Mouse (Mus musculus) heart, postnatal 14 days (tissue): ENCODE results near the gene Ercc6. TPM values are rescaled to one million over a fixed set of nuclear protein-coding genes. Genes with fewer than 3 reads are reported as not detected.

Source experiments
- DNase-seq, 2 experiments: peaks; one replicate each; pipeline ENCODE4 v3.0.0; 2021 to 2022
- intact Hi-C: fragments of 180-260 bp; cut with DNase I; formaldehyde crosslinking; loops from one replicate; pipeline ENCODE4 v1.15.1; 2025
- long read RNA-seq, 2 experiments: library from polyadenylated mRNA; stranded (forward); transcript quantifications; one replicate each; pipeline ENCODE4 v2.0.0; 2021
- total RNA-seq, 2 experiments: library from RNA; stranded (reverse); gene quantifications; 2 replicates each; pipeline ENCODE4 v1.2.3; 2021

The Ercc6 gene
- total RNA-seq, result 1 to 10 TPM; 6.0 to 6.1 TPM
- long read RNA-seq, experiment 1, result 0 reads
- long read RNA-seq, experiment 2, partial matches to known transcripts, result 1 of 3 reads
- long read RNA-seq, experiment 2, other reads (novel, unspliced or antisense), result 2 of 3 reads

DNA sequence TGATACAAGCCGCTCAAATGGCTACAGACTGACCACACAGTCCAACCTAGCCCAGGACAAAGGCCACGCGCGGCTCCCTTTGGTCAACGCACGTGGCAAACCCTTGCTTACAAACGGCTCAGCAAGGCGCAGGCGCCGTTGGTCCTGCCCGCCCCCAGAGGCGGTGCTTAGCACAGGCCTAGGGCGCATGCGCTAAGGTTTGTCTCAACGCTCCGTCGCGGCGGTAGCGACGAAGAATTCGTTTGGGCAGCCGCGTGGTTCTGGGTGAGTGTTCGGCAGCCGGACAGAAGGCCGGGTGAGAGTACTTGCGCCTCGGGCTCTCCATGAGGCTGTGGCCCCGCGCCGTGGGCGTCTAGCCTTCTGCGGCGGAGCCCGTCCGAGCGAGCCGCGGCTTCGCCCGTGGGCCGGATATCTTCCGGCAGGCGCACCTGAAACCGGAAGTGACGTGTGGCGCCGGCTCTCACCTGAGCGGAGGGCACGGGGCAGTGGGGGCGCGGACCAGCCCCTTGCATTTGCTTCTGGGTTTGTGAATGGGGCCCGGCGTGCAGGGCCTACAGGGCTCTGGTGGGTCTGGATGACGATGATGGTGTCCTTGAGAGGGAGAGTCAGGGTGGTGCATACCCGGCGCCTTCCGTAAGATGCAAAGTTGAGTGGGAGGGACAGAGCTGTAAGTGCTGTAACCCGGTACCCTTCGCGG is at the start of gene Ercc6:
TSS of gene Ercc6 (plus strand) at position 186 of the 697 bp plus-strand sequence.
- intact Hi-C loops, result no loop called here
- peak; percentile 94 to 97 for DNase-seq

DNA sequence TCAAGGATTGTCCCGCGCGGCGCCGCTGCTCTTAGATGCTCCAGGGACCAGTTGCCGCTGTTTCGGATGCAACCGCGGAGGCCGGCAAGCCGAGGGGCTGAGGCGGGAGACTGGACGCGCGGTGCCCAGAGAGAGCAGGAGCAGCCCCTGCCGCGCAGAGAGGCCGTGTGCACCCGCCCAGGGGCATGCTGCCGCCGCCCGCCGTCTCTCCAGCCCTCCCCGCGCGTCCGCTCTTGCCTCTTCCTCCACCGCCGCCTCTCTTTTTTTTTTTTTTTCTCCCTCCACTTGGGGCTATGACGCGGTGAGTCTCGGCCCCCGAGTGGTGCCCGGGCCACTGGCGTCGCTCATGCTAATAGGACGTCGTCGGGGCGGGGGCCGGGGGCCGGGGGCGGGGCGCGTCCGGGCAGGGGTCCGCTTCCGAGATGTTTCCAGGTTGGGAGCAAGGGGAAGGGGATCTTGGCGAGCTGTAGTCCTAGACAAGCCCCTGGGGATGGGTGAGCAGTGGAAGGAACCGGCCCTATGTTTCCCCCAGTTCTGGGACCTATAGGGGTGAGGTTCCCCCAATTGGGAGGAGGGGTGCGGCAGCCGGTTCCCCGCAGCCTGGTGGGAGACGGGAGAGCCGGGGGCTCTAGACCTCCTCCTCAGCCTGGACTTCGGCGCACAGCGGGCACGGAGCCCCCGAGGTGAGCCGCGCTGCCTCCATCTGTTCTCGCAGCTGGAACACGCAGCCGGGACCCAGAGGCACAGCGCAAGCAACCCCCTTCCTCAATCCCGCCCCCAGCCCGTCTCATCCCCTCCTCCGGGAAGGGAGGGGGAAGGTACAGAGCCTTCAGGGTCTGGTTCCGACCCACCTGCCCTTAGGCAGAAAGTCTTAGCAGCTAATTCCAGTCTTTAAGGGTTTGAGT is 48.5 kb upstream of the Ercc6 start, which contains the start of gene Slc18a3:
TSS of gene Slc18a3 (minus strand) at position 250 of the 905 bp plus-strand sequence.
- intact Hi-C loops, result no loop called here
- no peak for DNase-seq

DNA sequence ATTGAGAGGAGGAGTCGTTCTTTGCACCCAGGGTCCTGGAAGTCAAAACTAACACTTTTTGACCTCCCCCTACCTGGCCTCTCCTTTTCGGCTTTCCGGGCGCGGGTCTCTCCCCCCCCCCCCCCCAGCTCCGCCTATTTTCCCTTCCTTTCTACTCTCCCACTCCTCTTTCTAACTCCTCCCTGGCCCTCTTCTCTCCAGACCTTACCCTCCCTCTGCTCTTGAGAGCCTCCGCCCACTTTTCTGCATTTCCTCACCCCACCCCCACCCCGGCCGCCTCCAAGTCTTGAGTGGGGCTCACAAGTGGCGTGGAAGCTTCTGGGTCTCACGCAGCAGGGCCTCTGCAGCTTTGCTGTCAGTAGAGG is 47.8 kb upstream of the Ercc6 start:
- no peak for DNase-seq
- intact Hi-C loops, result no loop called here

DNA sequence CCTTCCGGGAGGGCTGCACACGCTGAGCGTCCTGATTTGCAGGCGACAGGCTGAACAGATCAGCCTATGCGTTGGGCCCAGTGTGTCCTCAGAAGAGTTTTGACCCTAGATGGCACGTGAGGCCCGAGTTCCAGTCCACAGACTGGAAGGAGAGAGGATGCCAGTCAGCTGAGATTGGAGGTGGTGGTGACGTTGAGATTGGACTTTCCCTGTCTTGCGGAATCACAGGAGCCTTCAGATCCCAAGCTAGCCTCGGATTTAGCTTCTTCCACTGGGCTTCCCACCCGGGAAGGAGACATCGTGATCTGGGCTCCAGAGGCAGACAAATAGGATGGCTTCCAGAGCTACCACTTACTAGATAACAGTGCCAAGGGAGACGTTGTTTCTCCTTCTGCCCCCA is 47.4 kb upstream of the Ercc6 start, which contains the start of gene Chat:
TSS of gene Chat (minus strand) at position 101 of the 400 bp plus-strand sequence.
- intact Hi-C loops, result no loop called here
- no peak for DNase-seq

DNA sequence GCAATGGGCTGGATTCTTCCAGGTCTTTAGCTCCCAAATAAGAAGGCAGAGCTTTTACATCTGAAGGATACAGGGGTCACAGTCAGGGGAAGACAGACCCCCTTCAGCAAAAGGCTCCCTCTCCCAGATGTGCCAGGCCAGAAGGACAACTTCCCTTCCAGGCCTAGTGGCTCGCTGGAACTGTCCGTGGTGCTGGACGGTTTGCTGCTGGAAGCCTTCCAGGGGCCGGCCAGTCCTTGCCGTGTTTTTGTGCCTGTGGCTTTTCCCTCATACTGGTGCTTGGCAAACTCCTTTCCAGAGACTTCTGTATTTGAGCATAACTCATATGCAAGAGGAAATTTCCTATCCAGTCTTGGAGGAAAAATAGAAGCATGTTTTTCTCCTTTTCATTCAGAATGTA is 45.7 kb upstream of the Ercc6 start:
- DNase-seq, result peak; percentile 72 to 82
- intact Hi-C loops, result no loop called here

DNA sequence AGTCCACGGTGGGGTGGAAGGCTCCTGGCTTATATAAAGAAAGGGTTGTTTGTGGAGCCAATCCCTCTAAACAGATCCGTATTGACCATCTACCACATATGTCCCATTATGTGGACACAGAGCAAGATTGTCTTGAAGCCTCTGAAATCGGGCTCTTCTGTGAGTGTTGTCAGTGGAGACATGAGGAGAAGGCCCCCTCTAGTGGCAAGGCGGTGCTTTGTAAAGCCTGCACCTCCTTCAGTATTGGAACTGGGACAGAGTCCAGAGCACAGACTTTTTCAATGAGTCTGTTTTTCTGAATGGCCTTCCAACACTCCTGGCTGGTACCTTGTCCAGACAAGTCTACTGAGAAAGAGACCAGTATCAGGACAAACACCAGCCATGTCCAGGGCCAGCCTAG is 40.3 kb upstream of the Ercc6 start:
- peak; percentile 41 to 63 for DNase-seq
- intact Hi-C loops, result loop anchor here (2.0 to 10.0 kb wide), 2 partner anchors 158 to 244 kb away; no protein-coding TSS in a partner anchor

DNA sequence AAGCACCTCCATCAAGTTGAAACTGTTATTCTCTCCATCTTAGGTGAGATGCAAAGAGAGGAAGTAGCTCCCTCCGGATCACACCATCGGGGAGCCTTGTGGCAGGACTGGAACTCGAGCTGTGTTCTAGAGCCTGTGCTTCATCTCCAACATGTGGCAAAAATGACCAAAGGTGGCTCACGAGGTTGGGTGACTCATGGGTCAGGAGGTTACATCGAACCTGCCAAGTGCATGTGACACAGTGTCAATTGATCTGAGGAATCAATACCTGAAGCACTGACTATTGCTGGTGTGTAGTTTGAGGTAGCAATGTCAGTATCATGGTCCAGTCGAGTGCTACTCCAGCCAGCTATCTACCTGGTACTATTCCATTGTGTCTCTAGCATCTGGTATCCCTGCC is 36.8 kb upstream of the Ercc6 start:
- intact Hi-C loops, result loop anchor here (10.0 kb wide), 1 partner anchor 162 kb away; no protein-coding TSS in a partner anchor
- no peak for DNase-seq

DNA sequence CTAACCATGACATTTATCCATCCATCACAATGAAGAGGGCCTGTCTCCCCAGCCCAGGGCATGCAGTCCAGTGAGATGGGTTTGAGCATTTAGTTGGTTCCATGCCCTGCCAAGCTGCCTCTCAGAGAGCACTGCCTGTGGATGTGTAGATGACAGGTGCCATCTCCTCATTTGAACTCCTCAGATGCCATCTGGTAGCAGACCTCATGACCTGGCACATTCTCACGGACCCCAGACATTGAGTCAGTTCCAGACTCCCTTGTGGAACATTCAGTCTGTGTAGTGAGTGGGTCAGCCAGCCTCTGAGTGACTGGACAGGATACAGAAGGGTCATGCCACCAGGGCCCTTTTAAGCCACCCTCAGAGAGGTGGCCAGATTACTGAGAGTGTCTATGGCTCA is 35.7 kb upstream of the Ercc6 start:
- no peak for DNase-seq
- intact Hi-C loops, result loop anchor here (10.0 kb wide), 1 partner anchor 163 kb away; no protein-coding TSS in a partner anchor

DNA sequence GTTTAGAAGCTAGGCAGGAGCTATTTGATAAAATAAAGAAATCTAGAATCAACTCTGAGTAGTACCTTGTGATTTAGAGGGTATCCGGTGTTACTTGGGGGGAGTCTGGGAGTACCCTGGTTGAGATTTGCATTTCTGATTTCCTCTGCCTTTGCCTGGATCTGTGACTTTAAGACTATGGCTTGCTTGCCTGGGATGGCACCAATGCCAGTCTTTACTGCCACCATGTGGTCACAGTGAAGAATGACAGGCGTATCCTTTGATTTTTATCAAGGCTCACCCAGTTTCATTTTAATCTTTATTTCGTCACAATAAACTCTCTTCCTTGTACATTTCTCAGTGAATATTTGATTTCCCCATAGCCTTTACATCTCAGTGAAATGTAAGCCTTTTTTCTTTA is 31.3 kb upstream of the Ercc6 start:
- peak in 1 of 2 experiments; percentile 23 for DNase-seq
- intact Hi-C loops, result loop anchor here (2.0 kb wide), 1 partner anchor 255 kb away; no protein-coding TSS in a partner anchor

DNA sequence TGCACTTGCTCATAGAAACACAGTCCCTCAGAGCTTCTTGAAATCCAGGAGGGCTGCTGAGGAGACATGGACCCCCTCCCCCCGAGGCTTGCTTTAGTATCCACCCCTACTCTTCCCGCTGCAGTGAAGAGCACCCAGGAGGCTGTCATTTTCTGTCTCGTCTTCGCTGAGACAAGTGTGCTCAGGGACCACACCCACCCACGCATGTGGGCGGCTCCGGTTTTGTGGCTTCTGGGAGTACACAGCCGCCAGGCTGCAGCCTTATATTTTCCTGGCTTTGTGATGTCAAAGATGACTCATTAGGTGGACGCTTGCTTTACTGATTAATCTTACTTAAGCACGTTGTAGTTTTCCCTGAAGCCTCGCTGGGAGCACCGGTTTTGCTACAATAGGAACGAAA is 20.8 kb upstream of the Ercc6 start:
- intact Hi-C loops, result no loop called here
- DNase-seq, result no peak

DNA sequence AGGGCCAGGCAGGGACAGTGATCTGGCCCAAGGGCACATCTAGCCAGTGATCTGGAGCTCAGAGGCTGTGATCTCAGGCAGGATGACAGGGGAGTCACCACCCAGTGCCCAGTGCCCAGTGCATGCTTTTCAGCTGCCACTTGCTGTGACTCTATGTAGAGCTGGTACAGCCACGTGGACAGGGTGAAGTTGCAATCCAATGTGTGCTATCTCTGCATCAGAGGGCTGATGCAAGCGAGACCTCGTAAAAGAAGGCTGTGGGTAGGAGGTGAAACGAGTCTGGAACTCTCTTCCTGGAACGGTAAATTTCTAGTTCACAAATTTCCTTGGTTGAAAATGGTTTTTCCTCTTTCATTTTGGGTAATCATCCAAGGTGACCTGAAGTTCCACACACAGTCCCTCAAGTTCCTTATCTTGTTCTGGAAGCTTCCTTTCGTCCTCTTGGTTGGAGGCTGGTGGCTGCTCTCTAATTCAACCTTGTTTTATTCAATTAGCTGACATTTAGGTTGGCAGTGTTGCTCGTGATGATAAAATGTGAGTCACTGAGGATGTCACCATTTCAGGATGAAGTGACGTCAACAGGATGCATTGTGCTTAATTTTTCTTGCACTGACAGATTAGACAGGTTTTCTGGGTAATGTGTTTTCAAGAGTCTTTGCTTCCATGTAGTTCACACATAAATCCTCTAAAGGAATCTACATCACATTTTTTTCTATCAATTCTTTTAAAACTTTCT is 17.0 kb upstream of the Ercc6 start:
- intact Hi-C loops, result no loop called here
- no peak for DNase-seq

DNA sequence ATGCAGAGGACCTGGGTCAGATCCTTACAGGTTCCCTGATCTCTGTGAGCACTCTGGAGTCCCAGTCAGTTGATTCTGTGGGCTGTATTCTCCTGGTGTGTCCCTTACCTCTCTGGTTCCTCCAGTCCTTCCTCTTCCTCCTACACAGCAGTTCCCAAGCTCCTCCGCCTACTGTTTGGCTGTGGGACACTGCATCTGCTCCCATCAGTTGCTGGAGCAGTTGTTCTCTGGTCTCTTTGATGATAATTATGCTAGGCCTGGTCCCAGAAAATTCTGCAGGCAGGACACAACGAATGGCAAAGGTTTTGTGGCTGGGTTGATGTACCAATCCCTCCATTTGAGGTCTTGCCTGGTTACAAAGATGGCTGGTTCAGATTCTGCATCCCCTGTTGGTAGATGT is 12.0 kb upstream of the Ercc6 start:
- no peak for DNase-seq
- intact Hi-C loops, result no loop called here

DNA sequence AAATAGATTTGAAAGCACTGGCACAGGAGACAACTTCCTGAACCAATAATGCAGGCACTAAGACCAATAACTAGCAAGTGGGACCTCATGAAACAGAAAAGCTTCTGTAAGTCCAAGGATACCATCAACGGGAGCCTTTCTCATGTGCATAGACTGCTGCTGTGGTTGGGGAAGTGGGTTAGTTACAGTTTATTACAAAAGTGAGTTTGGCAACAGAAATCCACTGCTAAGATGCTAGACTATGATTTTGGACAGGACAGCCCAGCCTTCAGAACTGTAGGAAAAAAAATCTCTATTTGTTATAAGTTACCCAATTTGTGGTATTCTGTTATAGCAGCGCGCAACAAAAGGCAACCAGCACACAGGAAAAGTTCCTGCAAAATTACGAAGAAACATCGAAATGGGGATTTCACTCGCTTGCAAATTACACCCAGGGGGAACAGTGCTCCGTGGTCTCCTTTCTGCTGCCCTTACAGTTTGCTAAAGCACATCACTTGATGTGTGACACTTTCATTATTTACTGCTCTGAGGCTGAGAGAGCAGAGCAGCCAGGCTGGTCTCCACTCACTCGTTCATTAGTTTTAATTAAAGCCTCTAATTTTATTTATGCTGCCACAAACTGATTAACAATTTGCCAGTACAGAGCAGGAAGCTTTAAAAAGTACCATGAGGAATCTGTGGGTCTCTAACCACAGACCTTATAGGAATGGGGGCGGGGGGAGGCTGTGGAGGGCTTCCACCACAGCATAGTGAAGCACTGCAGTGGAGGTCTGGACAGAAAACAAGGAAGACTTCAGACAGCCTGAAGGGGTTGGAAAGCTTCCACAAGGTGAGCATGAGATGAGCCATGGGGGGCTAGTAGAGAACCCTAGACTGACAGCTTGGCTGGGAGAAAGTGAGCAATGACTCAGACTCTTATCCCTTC is 10.3 kb upstream of the Ercc6 start:
- DNase-seq, result no peak

DNA sequence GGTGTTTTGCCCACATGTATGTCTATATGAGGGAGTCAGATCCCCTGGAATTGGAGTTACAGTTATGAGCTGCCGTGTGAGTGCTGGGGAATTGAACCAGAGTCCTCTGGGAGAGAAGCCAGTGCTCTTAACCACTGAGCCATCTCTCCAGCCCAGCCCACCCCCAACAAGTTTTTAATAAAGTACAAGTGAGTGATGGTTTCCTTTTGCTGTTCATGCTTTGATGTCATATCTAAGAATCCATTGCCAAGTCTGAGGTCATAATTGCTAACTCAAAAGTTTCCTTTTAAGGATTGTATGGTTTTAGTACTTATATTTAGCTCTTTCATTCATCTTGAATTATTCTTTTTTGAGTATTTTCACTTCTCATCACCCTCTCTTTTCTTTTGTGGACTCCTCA is 9.4 kb upstream of the Ercc6 start:
- no peak for DNase-seq
- intact Hi-C loops, result no loop called here

More for the DNA sequence above, 10.3 kb upstream of the Ercc6 start:
- intact Hi-C loops, result no loop called here

DNA sequence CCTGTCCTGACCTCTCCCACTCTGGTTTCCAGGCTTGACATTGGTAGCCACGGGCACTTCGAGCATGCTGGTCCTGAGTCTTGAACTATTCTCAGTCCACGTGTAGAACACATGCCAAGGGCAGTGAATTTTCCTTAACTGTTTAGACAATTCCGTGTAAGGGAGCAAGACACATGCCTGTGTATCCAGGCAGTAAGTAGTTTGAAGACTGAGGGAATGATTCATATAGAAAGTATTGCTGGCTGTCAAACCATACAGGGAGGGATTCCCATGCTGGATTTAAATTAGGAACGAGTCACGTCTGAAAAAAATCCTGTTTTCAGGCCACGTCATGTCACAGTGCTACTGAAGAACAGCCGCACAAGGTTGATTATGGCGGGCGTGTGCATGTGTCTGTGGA is 7.0 kb upstream of the Ercc6 start:
- intact Hi-C loops, result no loop called here
- no peak for DNase-seq

DNA sequence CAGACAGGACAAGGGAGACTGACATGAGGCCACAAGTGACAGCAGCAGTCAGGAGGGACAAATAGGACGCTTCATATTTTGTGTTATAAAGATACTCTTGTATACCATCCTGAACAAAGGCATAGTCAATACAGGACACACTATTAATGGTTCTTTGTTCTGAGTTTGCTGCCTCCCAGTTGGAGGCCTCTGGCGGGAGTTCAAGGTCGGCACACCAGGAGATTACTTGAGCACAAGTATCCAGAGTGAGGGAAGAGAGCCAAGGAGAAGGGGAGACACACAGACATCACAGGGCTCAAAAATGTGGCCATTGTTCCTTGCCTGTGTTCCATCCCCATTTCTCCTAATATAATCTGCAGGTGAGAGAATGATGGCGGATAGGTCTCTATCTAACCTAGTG is 6.1 kb upstream of the Ercc6 start:
- intact Hi-C loops, result no loop called here
- DNase-seq, result no peak

DNA sequence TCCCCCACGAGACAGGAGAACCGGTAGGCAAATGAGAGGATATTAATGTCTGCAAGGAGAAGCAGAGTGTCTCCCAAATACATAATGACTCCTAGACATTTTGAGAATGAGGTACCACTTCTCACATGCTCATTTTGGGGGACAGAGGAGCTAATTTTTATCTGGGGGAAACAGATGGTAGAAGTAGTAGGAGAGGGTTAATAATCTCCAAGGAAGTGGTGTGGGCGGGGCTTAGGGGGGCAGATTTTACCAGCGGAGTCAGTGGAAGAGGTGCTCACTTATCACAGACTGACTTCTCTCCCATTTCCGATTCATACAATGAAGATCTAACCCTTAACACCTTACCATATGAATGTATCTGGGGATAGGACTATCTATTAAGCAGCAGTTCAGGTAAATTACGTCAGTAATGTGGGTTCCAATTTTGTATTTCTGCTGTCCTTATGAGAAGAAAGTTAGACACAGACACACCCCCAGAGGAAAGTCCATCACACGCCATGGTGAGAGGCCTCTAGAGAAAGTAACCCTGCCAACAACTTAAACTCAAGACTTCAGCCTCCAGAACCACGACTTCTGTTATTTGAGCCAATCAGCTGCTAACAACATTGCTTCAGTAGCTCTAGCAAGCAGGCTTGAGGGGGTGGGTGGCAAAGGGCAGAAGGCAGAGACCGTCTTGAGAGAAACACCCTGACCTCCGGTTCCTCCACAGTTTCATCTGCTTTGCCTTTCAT is 5.1 kb upstream of the Ercc6 start:
- no peak for DNase-seq
- intact Hi-C loops, result no loop called here

DNA sequence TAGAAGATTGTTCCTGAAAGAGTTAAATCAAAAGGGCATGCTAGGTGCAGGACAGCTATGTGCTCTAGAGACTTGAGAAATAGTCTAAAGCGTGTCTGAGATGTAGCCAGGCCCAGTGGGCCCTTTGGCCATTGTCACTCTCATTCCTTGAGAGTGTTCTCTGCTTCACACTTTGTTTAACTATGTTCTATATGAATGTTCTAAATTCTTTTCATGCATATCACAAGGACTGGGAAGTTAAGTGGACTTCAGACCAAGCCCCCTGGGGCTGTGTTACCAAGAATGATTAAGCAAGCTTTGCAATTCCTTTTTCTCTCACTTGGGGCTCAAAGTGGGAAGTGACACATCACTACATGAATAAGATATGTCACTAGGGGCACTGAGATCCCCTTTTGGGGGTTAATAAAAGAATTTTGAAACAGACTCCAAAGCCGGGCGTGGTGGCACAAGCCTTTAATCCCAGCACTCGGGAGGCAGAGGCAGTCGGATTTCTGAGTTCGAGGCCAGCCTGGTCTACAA is 3.8 kb upstream of the Ercc6 start:
- DNase-seq, result no peak
- intact Hi-C loops, result no loop called here

DNA sequence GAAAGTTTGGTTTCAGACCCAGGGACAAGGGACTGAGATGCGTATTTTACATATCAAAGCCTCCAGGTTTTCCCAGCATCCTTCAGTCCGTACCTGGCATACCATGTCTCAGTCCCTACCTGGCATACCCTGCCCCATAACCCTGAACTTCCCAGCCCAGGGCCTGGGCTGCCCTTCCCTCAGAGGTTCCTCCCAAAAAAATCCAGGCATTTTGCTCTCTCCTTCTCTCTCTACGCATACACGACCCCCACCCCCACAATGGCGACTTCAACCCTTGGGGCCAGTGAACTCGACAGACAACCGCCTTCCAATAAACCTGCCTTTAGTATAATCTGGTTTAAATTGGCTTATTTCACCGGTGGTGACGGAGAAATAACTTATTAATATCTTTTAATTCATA is 409 bp upstream of the Ercc6 start:
- DNase-seq, result no peak
- intact Hi-C loops, result no loop called here
